Mouse (Mus musculus) thymus, adult 2 months (tissue): ENCODE data around the gene Cyb561d1. TPM values are rescaled to one million over a fixed set of nuclear protein-coding genes. Genes with fewer than 3 reads are reported as not detected.
A peak's percentile ranks its signal among the peaks of the same experiment; 100 is the strongest.

ENCODE experiments used
- DNase-seq: peaks from one replicate; pipeline ENCODE4 v3.0.0; 2021
- H3K27ac ChIP-seq: fragments of 200-500 bp; 2 replicates; pipeline ENCODE4 v1.5.1; 2012; ENCODE audit warnings: low read length, control low read depth; ENCODE audit not compliant: control insufficient read depth, insufficient read depth
- H3K27me3 ChIP-seq: fragments of 200-500 bp; 2 replicates; pipeline ENCODE4 v1.6.1; 2012; ENCODE audit warnings: mild to moderate bottlenecking, low read length, moderate library complexity, mixed read lengths; ENCODE audit not compliant: control insufficient read depth, insufficient read depth
- H3K36me3 ChIP-seq: fragments of 200-500 bp; 2 replicates; pipeline ENCODE4 v1.6.1; 2012; ENCODE audit warnings: mild to moderate bottlenecking, low read length, moderate library complexity; ENCODE audit not compliant: control insufficient read depth, insufficient read depth
- H3K4me1 ChIP-seq: fragments of 200-500 bp; replicated peaks from 2 replicates; pipeline ENCODE4 v1.6.1; 2012; ENCODE audit warnings: low read length; ENCODE audit not compliant: control insufficient read depth, insufficient read depth
- H3K4me3 ChIP-seq: fragments of 200-500 bp; 2 replicates; pipeline ENCODE4 v1.5.1; 2012; ENCODE audit warnings: mild to moderate bottlenecking, low read length, control low read depth, moderate library complexity; ENCODE audit not compliant: control insufficient read depth, insufficient read depth
- CTCF ChIP-seq: fragments of 200-500 bp; IDR thresholded peaks from 2 replicates; pipeline ENCODE4 v1.5.1; 2012; ENCODE audit warnings: mild to moderate bottlenecking, control low read depth, low read length, moderate library complexity, borderline replicate concordance; ENCODE audit not compliant: control insufficient read depth, poor library complexity, insufficient read depth; ENCODE audit errors: extremely low read depth
- POLR2A ChIP-seq: fragments of 200-500 bp; IDR thresholded peaks from 2 replicates; pipeline ENCODE4 v1.6.1; 2012; ENCODE audit warnings: mild to moderate bottlenecking, low read length, control low read depth, moderate library complexity; ENCODE audit not compliant: control insufficient read depth, poor library complexity, insufficient read depth; ENCODE audit errors: extremely low read depth
- WGBS: fragments of 180-500 bp; shearing (Covaris S2); methylation state at CpG from one replicate; pipeline ENCODE4 v1.1.7; 2018; 5-methylcytosine and 5-hydroxymethylcytosine counted together
- polyA plus RNA-seq: library from polyadenylated mRNA; depleted of rRNA; stranded (reverse); fragments of >200 nt; gene quantifications from 2 replicates; pipeline ENCODE4 v1.2.3, GENCODE M21; 2012

The Cyb561d1 gene
- polyA plus RNA-seq, 1 experiment, result 23.0 TPM

- 89% methylated on average over 4 of the region's 4 CpGs for WGBS
- Histone ChIP-seq H3K4me1 (no peaks in the 10 kb centered on the region), H3K27me3 (no peaks in the 10 kb centered on the region), H3K4me3 (no peak overlapping the region), H3K27ac (no peak overlapping the region), H3K36me3 (no peaks in the 10 kb centered on the region)
- no peak for TF ChIP-seq CTCF
- no peak for TF ChIP-seq POLR2A
- no peak for DNase-seq
These were observed 7.3 kb downstream of the Cyb561d1 start for GRCm38 (mm10) chr3:108193686-108194085.

- peaks cover 10% of the 10 kb centered on the region for H3K4me1 ChIP-seq
- DNase-seq, result no peak
- no peak overlapping the region for H3K27ac ChIP-seq
- H3K27me3 ChIP-seq, result no peaks in the 10 kb centered on the region; the same call in 1 of the 2 replicates
- H3K4me3 ChIP-seq, result no peak overlapping the region
- 86% methylated on average over 5 of the region's 5 CpGs for WGBS
- TF ChIP-seq CTCF, result no peak
- TF ChIP-seq POLR2A, result no peak
- no peaks in the 10 kb centered on the region for H3K36me3 ChIP-seq
These were observed 11.1 kb downstream of the Cyb561d1 start for GRCm38 (mm10) chr3:108189897-108190296.

- WGBS, result 92% methylated on average over 9 of the region's 9 CpGs
- Histone ChIP-seq H3K4me1 (peaks cover 10% of the 10 kb centered on the region), H3K27me3 (no peaks in the 10 kb centered on the region; the same call in 1 of the 2 replicates), H3K4me3 (no peak overlapping the region), H3K36me3 (no peaks in the 10 kb centered on the region), H3K27ac (no peak overlapping the region)
- TF ChIP-seq CTCF (no peak), POLR2A (no peak)
- DNase-seq, result no peak
These were observed 12.1 kb downstream of the Cyb561d1 start for GRCm38 (mm10) chr3:108188716-108189490.

- H3K27me3 ChIP-seq, result no peaks in the 10 kb centered on the region; the same call in 1 of the 2 replicates
- no peaks in the 10 kb centered on the region for H3K36me3 ChIP-seq
- H3K4me1 ChIP-seq, result peaks cover 10% of the 10 kb centered on the region
- no peak overlapping the region for H3K4me3 ChIP-seq
- DNase-seq, result no peak
- TF ChIP-seq POLR2A (no peak), CTCF (no peak)
- 34% methylated on average over 20 of the region's 20 CpGs for WGBS
- no peak overlapping the region for H3K27ac ChIP-seq
These were observed 13.8 kb downstream of the Cyb561d1 start for GRCm38 (mm10) chr3:108187111-108187795.

DNA sequence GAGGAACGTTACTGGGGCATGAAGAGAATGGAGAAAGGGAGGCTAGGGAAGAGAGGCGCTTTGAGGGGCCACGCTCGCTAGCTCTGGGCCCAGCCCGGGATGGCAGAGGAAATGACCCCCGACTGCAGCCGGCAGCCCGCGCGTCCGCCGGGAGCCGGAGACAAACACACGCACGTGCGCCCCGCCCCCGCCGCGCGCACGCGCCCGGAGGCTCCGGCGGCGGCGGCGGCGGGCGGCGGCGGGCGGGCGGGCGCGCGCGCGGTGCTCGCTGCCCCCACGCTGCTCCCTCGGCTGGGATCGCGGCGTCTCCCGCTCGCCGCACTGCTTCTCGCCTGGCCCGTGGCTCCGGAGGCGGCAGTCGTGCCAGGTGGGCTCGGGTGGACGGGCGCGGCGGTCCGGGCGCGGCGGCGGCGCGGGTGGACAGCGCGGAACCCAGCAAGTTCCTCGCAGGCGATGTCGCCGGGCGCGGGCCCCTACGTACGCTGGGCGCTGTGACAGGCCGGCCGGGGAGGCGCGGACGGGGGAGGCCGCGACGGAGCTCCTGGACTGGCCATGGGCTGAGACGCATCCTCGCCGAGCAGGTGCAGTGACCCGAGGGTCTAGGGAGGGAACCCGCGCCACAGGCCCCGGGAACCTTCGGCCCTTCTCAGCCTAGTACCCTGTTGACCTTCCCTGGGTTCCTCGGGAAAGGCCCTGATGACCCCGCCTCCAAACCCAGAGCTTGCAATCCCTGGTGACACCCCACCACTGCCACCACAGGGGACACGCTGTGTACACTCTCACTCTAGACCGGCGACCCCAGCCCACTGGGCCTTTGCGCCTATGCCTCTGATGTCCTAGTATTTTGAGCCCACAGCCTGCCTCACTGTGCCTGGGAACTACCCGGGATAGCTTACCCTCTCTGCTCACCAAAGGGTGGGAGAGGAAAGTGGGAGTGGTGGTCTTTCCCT is 14.6 kb downstream of the Cyb561d1 start, which contains the start of gene Amigo1:
Gene Amigo1 (plus strand): TSS at position 238 of the 950 bp plus-strand sequence.
- WGBS, result 9% methylated on average over 92 of the region's 100 CpGs
- Histone ChIP-seq H3K27ac (no peak within 1 kb of the TSS), H3K4me1 (peaks cover 10% of the 10 kb centered on the region), H3K36me3 (no peaks in the 10 kb centered on the region), H3K4me3 (peak within 1 kb of the TSS; percentile 65), H3K27me3 (no peaks in the 10 kb centered on the region; the same call in 1 of the 2 replicates)
- peak; percentile 54 for DNase-seq
- no peak for TF ChIP-seq CTCF
- no peak for TF ChIP-seq POLR2A
